Mouse (Mus musculus) gastrocnemius, postnatal 36 days (tissue): ENCODE measurements around the gene Naaa. TPM values are rescaled to one million over a fixed set of nuclear protein-coding genes. Genes with fewer than 3 reads are reported as not detected.
A peak's percentile ranks its signal among the peaks of the same experiment; 100 is the strongest.

Experiments used
- DNase-seq, 2 experiments: peaks; one replicate each; pipeline ENCODE4 v3.0.0; 2022
- intact Hi-C: fragments of 180-260 bp; cut with DNase I; formaldehyde crosslinking; loops from one replicate; pipeline ENCODE4 v1.15.1; 2025
- total RNA-seq, 2 experiments: library from RNA; stranded (reverse); gene quantifications; 2 replicates each; pipeline ENCODE4 v1.2.3; 2021

Naaa gene
- total RNA-seq, 2 experiments from 2014 or later: 4.4 to 5.3 TPM

- intact Hi-C loops: no loop called here
- no peak for DNase-seq
Measured at GRCm38 (mm10) chr5:92278942-92279537, 1.1 kb upstream of the Naaa start.

- DNase-seq: no peak
- intact Hi-C loops: no loop called here
Measured at GRCm38 (mm10) chr5:92270496-92270895, 7.5 kb downstream of the Naaa start.

GRCm38 (mm10) chr5:92263761-92264359 is 14.1 kb downstream of the Naaa start:
- no peak for DNase-seq
- intact Hi-C loops: no loop called here

GRCm38 (mm10) chr5:92262646-92263045 is 15.3 kb downstream of the Naaa start:
- no peak for DNase-seq
- intact Hi-C loops: no loop called here

- intact Hi-C loops: no loop called here
- no peak for DNase-seq
Measured at GRCm38 (mm10) chr5:92256218-92256617, 21.8 kb downstream of the Naaa start, which contains the start of gene Ppef2. Gene Ppef2, minus strand, starts transcription at chr5:92256278.

GRCm38 (mm10) chr5:92254476-92254875 is 23.5 kb downstream of the Naaa start:
- DNase-seq: no peak
- intact Hi-C loops: no loop called here

GRCm38 (mm10) chr5:92252797-92253343 is 25.1 kb downstream of the Naaa start:
- intact Hi-C loops: no loop called here
- DNase-seq: no peak

- intact Hi-C loops: no loop called here
- no peak for DNase-seq
Measured at GRCm38 (mm10) chr5:92252031-92252430, 25.9 kb downstream of the Naaa start.

GRCm38 (mm10) chr5:92248614-92249013 is 29.4 kb downstream of the Naaa start:
- intact Hi-C loops: no loop called here
- no peak for DNase-seq

- no peak for DNase-seq
- intact Hi-C loops: no loop called here
Measured at GRCm38 (mm10) chr5:92245483-92245882, 32.5 kb downstream of the Naaa start.

- intact Hi-C loops: no loop called here
- no peak for DNase-seq
Measured at GRCm38 (mm10) chr5:92244900-92245299, 33.1 kb downstream of the Naaa start.

GRCm38 (mm10) chr5:92240769-92241168 is 37.2 kb downstream of the Naaa start:
- intact Hi-C loops: no loop called here
- DNase-seq: no peak

- DNase-seq: peak; percentile 44 to 53
- intact Hi-C loops: loop anchor here (5.0 kb wide), 1 partner anchor 42 kb away; no protein-coding TSS in a partner anchor
Measured at GRCm38 (mm10) chr5:92239333-92240232, 38.4 kb downstream of the Naaa start.

GRCm38 (mm10) chr5:92234939-92235557 is 42.9 kb downstream of the Naaa start:
- DNase-seq: no peak
- intact Hi-C loops: loop anchor here (5.0 kb wide), 1 partner anchor 38 kb away; no protein-coding TSS in a partner anchor

- intact Hi-C loops: no loop called here
- DNase-seq: no peak
Measured at GRCm38 (mm10) chr5:92233366-92233765, 44.6 kb downstream of the Naaa start.

- DNase-seq: no peak
- intact Hi-C loops: no loop called here
Measured at GRCm38 (mm10) chr5:92231836-92232235, 46.1 kb downstream of the Naaa start.

- intact Hi-C loops: no loop called here
- no peak for DNase-seq
Measured at GRCm38 (mm10) chr5:92230306-92230705, 47.7 kb downstream of the Naaa start.

GRCm38 (mm10) chr5:92229514-92229913 is 48.5 kb downstream of the Naaa start:
- intact Hi-C loops: no loop called here

GRCm38 (mm10) chr5:92228776-92229175 is 49.2 kb downstream of the Naaa start:
- DNase-seq: no peak

More at GRCm38 (mm10) chr5:92229514-92229913, 48.5 kb downstream of the Naaa start:
- DNase-seq: no peak

GRCm38 (mm10) chr5:92227782-92228181 is 50.2 kb downstream of the Naaa start:
- intact Hi-C loops: no loop called here
- DNase-seq: no peak

More at GRCm38 (mm10) chr5:92228776-92229175, 49.2 kb downstream of the Naaa start:
- intact Hi-C loops: no loop called here
